Mouse (Mus musculus) right cerebral cortex, adult 18-20 months (tissue): Measurements from ENCODE around the gene Tanc1.

Source experiments
- DNase-seq: peaks from one replicate; pipeline ENCODE4 v3.0.0; 2022; ENCODE audit warnings: mixed read lengths

The Tanc1 gene

DNA sequence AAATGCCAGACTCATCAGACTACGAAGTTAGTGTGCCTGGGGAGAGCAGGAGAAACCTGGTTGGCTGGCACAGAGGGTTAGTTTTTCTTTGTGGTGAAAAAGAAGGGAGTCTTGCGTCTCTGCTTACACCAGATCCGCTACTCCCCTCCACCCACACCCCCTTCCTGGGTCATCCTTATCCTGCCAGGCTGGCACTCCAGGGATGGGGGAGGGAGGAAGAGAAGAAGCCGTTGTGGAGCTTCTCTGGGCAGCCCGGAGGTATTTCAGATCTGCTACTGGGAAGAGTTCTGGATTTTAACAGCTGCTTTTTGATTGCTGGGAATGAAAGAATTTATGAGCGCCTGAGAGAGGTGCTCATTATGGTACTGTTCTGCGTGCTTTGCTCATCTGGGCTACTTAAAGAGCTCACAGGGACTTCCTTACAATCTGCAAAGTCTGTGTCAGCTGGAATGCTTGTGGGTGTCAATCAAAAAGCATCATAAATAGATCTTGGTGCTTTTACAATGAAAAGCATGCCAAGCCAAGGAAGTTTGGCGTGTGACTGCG lies 1.7 kb downstream of the Tanc1 start:
- peak; percentile 18 for DNase-seq

- no peak for DNase-seq
These were observed 5.0 kb downstream of the Tanc1 start for GRCm38 (mm10) chr2:59616890-59617289.

- no peak for DNase-seq
These were observed 7.2 kb downstream of the Tanc1 start for GRCm38 (mm10) chr2:59618996-59619395.

- no peak for DNase-seq
These were observed 8.8 kb downstream of the Tanc1 start for GRCm38 (mm10) chr2:59620601-59621000.

DNA sequence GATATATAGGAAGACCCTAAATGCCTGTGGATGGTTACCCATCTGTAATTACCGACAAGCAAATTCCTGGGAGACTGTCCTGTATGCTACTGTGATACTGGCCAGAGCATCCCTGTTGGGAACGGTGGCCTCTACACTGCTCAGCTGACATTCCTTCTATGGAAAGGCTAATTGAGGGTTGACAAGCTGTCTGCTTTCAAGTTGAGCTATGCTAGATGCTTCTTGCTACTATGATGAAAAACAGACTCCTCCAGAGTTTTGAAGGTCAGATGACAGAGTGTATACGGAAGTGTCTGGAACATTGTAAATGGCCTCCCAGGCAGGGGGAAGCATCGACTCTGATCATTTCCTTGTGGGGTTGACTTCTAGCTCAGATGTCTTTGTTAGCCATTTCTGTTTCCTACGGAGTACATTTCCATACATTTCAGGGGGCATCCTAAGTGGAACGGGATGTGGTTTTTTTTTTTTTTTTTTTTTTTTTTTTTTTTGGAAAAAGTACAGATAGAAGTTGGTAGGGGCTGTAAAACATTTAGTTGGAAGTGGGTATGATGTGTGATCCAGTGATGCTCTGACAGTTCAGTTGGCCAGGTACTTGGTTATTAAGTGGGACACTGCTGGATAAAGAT lies 10.8 kb downstream of the Tanc1 start:
- no peak for DNase-seq

- no peak for DNase-seq
These were observed 12.0 kb downstream of the Tanc1 start for GRCm38 (mm10) chr2:59623858-59624257.

GRCm38 (mm10) chr2:59625416-59625815 lies 13.6 kb downstream of the Tanc1 start:
- DNase-seq = no peak

DNA sequence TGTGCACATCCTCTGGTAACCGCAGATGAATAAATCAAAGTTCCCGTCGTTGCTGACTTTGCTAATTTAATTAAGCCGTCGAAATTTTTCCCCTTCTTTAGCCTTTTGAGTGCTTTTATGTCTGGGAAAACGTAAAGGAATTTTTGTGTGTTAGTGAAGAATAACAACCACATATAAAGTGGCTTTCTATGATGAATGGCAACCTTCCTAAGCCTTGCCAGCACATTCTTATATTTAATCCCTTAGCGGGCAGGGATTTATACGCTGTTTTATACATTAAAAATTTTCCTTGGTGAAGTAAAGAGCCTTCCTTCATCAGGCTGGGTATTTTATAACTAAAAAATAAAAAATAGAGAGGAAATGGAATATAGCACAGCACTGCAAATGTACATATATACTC lies 14.1 kb downstream of the Tanc1 start:
- no peak for DNase-seq

DNA sequence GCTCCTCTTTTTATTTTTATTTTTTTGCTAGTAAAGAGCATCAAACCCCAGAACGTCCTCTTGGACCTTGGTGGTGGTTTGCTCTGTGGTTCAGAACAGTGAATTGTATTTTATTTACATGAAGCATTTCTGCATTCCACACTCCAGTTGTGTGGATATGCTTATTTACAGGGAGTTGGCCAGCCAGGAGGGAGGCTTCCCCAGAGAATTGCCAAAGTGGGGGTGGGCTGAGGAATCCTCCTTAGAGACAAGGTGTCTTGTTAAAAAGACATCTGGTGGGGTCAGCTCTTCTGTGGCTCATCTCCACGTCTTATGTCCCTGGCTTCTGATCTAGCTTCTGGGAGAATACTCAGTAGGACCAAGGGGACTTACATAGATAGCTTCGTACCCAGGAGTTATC lies 14.6 kb downstream of the Tanc1 start:
- DNase-seq = no peak

DNA sequence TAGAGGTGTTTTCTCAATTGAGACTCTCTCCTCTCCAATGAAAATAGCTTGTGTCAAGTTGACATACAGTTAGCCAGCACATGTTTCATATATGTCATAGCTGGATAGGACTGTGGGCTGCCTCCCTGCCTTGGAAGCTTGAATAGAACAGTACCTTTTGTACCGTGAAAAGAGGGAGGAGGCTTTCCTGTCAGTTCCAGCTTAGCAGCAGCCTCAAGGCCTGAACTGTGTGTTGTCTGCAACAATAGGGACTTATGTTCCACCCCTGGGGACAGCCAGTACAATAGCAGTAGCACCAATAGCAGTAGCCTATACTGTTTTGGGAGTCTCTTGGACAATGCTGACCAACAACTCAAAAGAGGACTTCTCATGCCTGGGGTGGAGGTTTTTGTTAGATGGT lies 15.7 kb downstream of the Tanc1 start:
- DNase-seq = no peak

- DNase-seq = peak; percentile 27
These were observed 16.4 kb downstream of the Tanc1 start for GRCm38 (mm10) chr2:59628057-59628901.

DNA sequence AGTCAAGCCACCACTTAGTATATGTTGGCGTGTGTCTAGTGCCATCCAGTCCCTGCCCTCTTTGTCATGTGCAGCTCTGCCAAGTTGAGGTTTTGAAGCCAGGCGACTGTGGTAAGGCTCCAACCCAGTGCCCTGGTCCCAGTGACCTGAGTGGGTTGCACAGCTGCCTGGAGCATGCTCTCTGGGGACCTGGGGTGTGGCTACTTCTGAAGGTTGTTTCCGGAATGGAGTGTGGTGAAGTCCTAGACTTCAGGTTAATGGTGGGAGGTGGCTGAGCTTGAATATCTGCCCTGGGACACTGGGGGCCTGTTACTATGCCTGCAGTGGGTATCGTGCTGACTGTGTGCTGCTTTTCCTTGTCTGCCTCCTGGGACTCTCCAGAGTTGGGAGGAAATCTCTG lies 18.0 kb downstream of the Tanc1 start:
- no peak for DNase-seq

DNA sequence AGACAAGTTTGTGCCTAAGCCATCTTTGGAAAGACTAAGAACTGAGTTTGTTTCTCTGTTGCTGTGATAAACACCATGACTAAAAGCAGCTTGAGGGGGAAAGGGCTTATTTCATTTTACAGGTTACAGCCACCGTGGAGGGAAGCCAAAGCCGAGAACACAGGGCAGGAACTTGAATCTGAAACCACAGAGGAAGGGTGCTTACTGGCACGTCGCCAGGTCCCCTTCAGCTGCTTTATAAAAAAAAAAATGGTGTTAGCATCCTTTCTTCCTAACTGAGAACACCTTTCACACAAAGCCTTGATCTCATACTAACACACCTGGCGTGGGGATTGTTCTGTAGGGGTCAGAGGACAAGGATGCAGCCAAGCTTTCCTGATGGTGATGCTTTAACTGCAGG lies 19.6 kb downstream of the Tanc1 start:
- DNase-seq = no peak

DNA sequence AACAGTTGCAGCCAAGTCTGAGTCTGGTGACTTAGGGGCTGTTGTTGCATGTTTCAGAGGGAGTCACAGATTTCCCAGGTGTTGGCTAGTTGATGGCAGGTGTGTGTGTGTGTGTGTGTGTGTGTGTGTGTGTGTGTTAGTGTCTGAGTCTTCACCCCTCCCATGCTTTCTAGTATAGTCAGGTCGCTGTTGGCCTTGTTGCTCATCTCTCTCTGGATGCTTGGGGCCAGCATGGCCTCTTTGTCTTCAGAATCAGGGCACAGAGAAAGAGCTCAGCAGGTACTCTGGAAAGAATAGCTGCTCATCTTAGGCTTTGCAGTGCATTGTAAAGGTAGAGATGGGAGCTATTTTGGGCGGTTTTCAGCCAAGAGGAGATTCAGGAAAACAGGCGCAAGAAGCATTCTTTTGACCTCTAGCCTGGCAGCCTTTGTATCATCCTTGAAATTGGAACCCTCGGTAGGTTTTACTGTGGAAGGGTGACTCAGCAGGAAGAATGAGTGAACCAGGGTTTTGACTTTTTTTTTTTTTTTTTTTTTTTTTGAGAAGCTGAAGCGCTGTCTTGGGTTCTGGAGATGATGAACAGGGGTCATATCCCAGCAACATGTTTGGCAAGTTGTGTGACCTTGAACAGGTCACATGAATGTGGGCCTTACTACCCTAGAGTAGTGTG lies 22.1 kb downstream of the Tanc1 start:
- DNase-seq = no peak

- no peak for DNase-seq
These were observed 25.4 kb downstream of the Tanc1 start for GRCm38 (mm10) chr2:59637040-59637785.

GRCm38 (mm10) chr2:59642722-59643121 lies 30.9 kb downstream of the Tanc1 start:
- no peak for DNase-seq

DNA sequence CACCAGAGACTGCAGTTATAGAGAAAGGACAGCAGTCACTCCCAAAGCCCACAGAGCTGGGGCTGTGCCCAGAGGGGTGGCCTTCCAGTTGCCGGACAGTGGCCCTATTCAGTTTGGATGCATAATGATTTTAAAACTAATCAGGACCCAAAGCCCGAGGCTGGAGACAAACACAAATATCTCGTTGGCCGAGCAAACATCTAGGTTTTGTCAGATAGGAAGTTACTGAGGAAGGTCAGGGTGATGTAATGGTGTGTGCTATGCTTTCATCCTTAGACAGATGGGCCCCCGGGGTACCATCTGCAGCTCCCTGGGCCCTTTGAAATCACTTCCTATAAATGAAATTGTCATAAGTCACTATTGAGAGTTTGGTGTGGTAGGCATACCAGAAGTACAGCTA lies 33.0 kb downstream of the Tanc1 start:
- DNase-seq = peak; percentile 49

DNA sequence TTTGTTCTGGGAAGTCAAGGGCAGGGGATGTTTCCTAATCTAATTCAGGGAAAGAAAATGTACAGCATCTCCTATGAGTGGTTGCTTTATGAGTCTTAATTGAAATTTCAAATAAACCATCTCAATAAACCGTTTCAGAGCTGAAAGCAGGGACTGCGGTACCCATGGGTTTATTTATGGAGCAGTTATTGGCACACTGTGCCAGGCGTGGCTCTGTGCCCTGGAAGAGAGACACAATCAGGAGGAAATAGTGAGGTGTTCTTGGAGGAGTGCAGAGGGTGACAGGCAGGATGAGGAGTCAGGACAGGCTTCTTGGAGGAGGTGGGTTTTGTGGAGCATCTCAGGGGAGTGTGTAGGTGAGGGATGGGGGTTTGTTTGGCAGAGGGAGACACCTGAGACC lies 33.7 kb downstream of the Tanc1 start:
- DNase-seq = peak; percentile 51

DNA sequence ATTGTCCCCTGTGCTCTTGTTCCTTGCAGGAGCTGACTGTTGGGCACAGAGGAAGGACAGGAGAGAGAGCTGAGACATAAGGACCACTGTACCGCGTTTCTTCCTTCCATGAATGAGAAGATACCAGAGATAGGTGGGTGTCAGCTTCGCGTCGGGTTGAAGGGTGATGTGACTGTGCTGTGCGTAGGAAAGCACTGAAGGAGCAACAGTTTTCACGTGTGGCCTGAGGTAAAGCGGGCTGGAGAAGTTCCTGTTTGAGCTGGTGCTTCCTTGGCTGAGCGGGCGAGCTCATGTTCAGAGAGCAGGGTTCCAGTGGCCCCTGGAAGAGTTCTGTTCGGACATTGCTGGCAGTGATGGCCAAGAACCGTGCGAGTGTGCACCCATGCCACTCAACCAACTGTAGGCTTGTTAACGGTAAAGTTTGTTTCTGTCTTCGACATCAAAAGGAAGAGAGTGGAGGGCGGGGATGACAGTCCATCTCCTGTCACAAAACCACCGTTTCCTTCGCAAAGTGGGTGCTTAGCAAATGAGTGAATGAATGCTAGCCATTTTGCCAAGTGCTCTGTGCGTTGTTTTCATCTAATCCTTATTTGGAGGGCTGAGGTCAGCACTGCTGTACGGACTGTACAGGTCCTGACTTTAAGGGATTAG lies 35.0 kb downstream of the Tanc1 start:
- DNase-seq = no peak

- no peak for DNase-seq
These were observed 36.6 kb downstream of the Tanc1 start for GRCm38 (mm10) chr2:59648444-59648843.

DNA sequence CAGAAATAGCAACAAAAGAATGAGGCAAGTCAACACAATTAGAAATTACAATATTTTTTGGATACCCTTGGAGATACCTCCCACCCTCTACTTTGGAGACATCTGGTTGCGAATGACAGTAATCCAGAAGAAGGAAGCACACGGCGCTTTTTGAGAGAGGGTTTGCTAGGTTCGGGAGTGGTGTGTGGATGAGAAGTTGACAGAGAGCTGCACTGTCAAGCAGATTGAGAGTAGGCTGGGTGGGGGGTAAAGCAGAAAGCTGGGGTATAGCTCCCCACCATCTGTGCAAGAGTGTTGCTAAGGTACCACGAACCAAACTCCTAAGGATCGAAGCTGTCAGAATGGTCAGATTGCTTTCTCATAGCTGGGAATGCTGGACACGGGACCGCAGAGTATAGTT lies 40.0 kb downstream of the Tanc1 start:
- DNase-seq = no peak

- no peak for DNase-seq
These were observed 40.9 kb downstream of the Tanc1 start for GRCm38 (mm10) chr2:59652702-59653101.
